Mouse (Mus musculus) lung, postnatal 0 days (tissue): ENCODE data around the gene Fuca1.

ENCODE experiments used
- CTCF ChIP-seq: IDR thresholded peaks from 2 replicates; pipeline ENCODE4 v1.5.1; 2016; ENCODE audit warnings: antibody characterized with exemption, mild to moderate bottlenecking
- EP300 ChIP-seq: IDR thresholded peaks from 2 replicates; pipeline ENCODE4 v1.6.1; 2016; ENCODE audit warnings: antibody characterized with exemption, mild to moderate bottlenecking, control low read depth

GRCm38 (mm10) chr4:135889884-135890283 lies 30.7 kb upstream of the Fuca1 start:
- TF ChIP-seq CTCF (peak; percentile 95), EP300 (no peak)
